Mouse (Mus musculus) myocyte (in vitro differentiated cells): ENCODE measurements at regions not wholly inside any gene's neighbourhood (a gene's known extent, or its start where the extent isn't known, plus 50 kb on each side); places are given as distances from the start of the nearest gene placed in this dataset.

Source experiments
- H3K27me3 ChIP-seq: one replicate; pipeline ENCODE4 v1.6.1; 2011; ENCODE audit not compliant: control insufficient read depth, insufficient read depth, insufficient read length
- H3K36me3 ChIP-seq: one replicate; pipeline ENCODE4 v1.6.1; 2011; ENCODE audit not compliant: control insufficient read depth, insufficient read depth
- H3K4me2 ChIP-seq: one replicate; pipeline ENCODE4 v1.6.1; 2011; ENCODE audit warnings: low read depth, control low read depth
- H3K4me3 ChIP-seq: one replicate; pipeline ENCODE4 v1.5.1; 2011; ENCODE audit warnings: mild to moderate bottlenecking, control low read depth, moderate library complexity
- H3K79me2 ChIP-seq: one replicate; pipeline ENCODE4 v1.6.1; 2011; ENCODE audit not compliant: control insufficient read depth, insufficient read depth
- H3ac ChIP-seq: one replicate; pipeline ENCODE4 v1.6.1; 2011; ENCODE audit not compliant: control insufficient read depth, insufficient read length
- CEBPB ChIP-seq: IDR thresholded peaks from 2 replicates; pipeline ENCODE4 v1.6.1; 2011; ENCODE audit warnings: mild to moderate bottlenecking, moderate library complexity; ENCODE audit not compliant: poor library complexity, insufficient read depth, severe bottlenecking
- E2F4 ChIP-seq: IDR thresholded peaks from one replicate; pipeline ENCODE4 v1.6.1; 2011; ENCODE audit warnings: mild to moderate bottlenecking, control low read depth, moderate library complexity; ENCODE audit not compliant: insufficient read depth
- MAX ChIP-seq: IDR thresholded peaks from one replicate; pipeline ENCODE4 v1.6.1; 2011; ENCODE audit warnings: low read depth, mild to moderate bottlenecking, control low read depth
- MYOD1 ChIP-seq, 3 experiments: IDR thresholded peaks; one replicate each; pipeline ENCODE4 v1.6.1; 2011; ENCODE audit warnings: control low read depth in 2 of 3, low read depth in 2 of 3, mild to moderate bottlenecking in 2 of 3, moderate library complexity in 1 of 3; ENCODE audit not compliant: insufficient read length in 2 of 3, control insufficient read depth in 1 of 3
- MYOG ChIP-seq, 3 experiments: IDR thresholded peaks; one replicate each; pipeline ENCODE4 v1.6.1; 2011; ENCODE audit warnings: control low read depth in 2 of 3, low read depth in 2 of 3, mild to moderate bottlenecking in 2 of 3; ENCODE audit not compliant: insufficient read length in 2 of 3, control insufficient read depth in 1 of 3, insufficient read depth in 1 of 3
- POLR2A ChIP-seq: IDR thresholded peaks from one replicate; pipeline ENCODE4 v1.6.1; 2011; ENCODE audit warnings: low read depth, mild to moderate bottlenecking, control low read depth, moderate library complexity; ENCODE audit not compliant: insufficient read length
- POLR2AphosphoS2 ChIP-seq: IDR thresholded peaks from one replicate; pipeline ENCODE4 v1.6.1; 2011; ENCODE audit warnings: low read depth, control low read depth; ENCODE audit not compliant: insufficient read length
- REST ChIP-seq: IDR thresholded peaks from one replicate; pipeline ENCODE4 v1.6.1; 2011; ENCODE audit warnings: mild to moderate bottlenecking, control low read depth, moderate library complexity; ENCODE audit not compliant: insufficient read depth, insufficient read length
- SRF ChIP-seq: IDR thresholded peaks from one replicate; pipeline ENCODE4 v1.6.1; 2011; ENCODE audit warnings: low read depth; ENCODE audit not compliant: control insufficient read depth, insufficient read length
- TCF12 ChIP-seq: IDR thresholded peaks from one replicate; pipeline ENCODE4 v1.6.1; 2011; ENCODE audit warnings: mild to moderate bottlenecking, control low read depth; ENCODE audit not compliant: poor library complexity, insufficient read depth, severe bottlenecking
- TCF3 ChIP-seq: IDR thresholded peaks from one replicate; pipeline ENCODE4 v1.6.1; 2011; ENCODE audit warnings: low read depth, control low read depth; ENCODE audit not compliant: insufficient read length
- USF1 ChIP-seq: IDR thresholded peaks from one replicate; pipeline ENCODE4 v1.6.1; 2011; ENCODE audit warnings: low read depth, mild to moderate bottlenecking, control low read depth, moderate library complexity

DNA sequence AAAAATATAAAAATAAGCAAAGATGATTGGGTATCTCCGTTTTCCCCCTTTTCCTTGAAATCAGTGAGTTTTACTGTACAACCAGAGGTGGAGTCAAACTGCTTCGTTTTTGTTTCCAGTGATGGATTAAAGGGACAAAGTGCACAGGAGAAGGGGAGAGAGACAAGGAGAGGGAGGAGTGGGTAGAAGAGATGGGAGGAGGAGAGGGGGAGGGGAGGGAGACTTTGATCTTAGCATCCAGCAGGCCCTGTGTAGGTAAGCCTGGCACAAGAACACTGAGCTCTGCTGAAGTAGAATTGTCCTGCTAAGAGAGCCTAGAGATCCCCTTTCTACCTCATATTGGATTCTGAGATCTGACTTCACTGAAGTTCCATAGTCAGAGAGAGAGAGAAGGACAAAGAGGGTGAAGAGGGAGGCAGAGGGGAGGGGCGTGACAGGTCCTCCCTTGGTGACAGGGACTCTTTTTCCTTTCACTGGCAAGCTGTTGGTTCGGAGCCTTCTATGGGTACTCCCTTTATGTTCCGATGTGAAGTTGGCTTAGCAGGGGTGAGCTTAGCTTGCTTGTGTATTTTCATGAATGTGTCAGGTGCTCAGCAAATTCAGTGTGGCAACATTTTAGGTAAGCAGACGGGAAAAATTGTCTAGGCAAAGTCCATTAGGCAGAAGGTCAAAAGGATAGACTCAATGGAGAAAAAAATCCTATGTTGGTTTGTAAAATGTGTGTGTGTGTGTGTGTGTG is 154.4 kb upstream of the Tnp1 start:
- Histone ChIP-seq H3K79me2 (no peaks in the 10 kb centered on the region), H3K36me3 (no peaks in the 10 kb centered on the region), H3K4me3 (no peak overlapping the region), H3K4me2 (no peak overlapping the region), H3K27me3 (no peaks in the 10 kb centered on the region), H3ac (no peak overlapping the region)
- no peak for TF ChIP-seq TCF3
- TF ChIP-seq POLR2AphosphoS2: no peak
- no peak for TF ChIP-seq TCF12
- no peak for TF ChIP-seq SRF
- TF ChIP-seq MYOG (IDR thresholded peaks at IDR 0.05; ENCODE audit: control insufficient read depth in 1 of 3, insufficient read depth in 1 of 3, insufficient read length in 2 of 3, low read depth in 2 of 3): no peak
- no peak for TF ChIP-seq MAX
- no peak for TF ChIP-seq USF1
- TF ChIP-seq POLR2A: no peak
- no peak for TF ChIP-seq MYOD1 (IDR thresholded peaks at IDR 0.05; ENCODE audit: control insufficient read depth in 1 of 3, insufficient read length in 2 of 3, low read depth in 2 of 3)
- no peak for TF ChIP-seq CEBPB
- no peak for TF ChIP-seq REST
- no peak for TF ChIP-seq E2F4

DNA sequence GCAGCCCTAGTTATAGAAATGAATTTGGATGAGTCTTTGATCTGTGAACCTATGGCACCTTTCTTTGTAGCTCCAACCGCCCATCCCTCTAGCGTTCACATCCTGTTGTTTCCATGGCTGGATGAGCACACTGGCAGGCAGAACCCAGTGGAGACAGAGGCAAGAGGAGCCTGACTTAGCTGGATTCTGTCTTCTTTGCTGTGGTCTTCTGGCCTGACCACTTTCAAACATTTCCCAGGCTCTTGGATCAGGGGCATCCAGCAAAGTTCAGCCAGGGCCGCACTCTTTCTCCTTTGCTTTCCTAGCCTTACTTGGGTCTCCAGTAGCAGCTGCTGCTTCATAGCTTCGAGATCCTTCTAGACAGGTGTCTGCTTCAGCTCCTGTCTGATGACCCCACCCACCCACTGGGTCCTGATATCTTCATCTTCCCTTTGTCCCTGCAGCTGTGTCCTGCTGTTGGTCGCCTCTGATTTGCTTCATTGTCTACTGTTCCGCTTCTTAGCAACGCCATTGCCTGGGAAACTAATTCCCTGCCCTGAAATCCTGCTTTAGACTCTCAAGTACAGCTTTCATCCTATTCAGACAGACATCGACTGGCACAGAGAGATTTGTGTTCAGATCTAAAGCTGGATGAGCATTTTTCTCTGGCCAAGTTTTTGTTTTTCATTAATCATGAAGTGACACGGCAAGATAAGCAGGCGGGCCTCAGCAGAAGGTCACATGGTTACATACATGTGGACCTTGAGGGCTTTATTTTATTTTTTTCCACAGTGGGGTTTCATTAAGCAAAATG is 153.6 kb upstream of the Tnp1 start:
- Histone ChIP-seq H3K27me3 (no peaks in the 10 kb centered on the region), H3ac (no peak overlapping the region), H3K4me2 (no peak overlapping the region), H3K79me2 (no peaks in the 10 kb centered on the region), H3K36me3 (no peaks in the 10 kb centered on the region), H3K4me3 (no peak overlapping the region)
- no peak for TF ChIP-seq SRF
- TF ChIP-seq POLR2AphosphoS2: no peak

DNA sequence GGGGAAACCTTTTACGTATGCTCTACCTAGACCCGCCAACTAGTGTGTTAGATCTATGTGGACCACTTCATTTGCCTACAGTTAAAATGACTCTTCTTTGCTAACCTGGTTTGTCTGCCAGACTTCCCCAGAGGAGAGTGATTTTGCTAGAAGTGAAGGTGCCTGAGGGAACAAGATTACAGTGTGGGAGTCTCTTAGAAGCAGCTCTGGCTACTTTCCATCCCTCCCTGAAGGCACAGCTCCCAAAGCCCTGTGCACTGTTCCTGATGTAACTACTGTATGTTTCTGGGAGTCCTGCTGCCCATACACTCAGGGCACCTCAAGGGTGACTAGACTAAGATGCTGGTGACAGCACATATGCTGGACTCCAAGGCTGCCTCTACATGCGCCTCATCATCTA is 144.5 kb upstream of the Tnp1 start:
- Histone ChIP-seq H3ac (no peak overlapping the region), H3K4me2 (no peak overlapping the region), H3K27me3 (no peaks in the 10 kb centered on the region), H3K4me3 (no peak overlapping the region), H3K36me3 (no peaks in the 10 kb centered on the region), H3K79me2 (no peaks in the 10 kb centered on the region)
- TF ChIP-seq POLR2AphosphoS2: no peak
- TF ChIP-seq REST: no peak

DNA sequence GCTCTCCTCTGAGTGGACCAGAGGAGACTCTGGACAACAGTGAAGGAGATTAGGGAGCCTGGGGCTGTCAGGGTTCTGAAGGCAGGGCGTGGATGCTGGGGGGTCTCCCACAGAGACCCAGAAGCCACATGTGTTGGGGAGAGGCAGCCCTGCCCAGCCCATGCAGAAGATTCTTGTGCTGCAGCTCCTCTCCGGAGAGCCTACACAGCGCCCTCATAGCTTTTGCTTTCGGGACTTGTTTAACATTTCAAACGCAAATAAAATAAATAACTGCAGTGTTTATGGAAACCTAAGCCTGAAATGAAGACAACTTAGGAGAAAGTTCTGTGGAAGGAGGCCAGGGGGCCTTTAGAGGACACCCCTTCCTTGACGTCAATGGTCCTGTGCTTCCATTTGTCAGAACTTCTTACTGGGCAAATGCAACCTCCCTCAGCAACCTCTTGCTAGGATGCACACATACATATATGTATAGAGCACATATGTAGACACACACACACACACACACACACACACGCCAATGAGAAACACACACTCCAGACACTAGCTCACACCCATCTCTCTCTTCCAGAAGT is 143.8 kb upstream of the Tnp1 start:
- no peaks in the 10 kb centered on the region for H3K79me2 ChIP-seq
- no peaks in the 10 kb centered on the region for H3K36me3 ChIP-seq
- H3K4me3 ChIP-seq: no peak overlapping the region
- TF ChIP-seq POLR2A: no peak
- TF ChIP-seq E2F4: no peak
- TF ChIP-seq TCF3: no peak
- no peak for TF ChIP-seq TCF12
- no peak for TF ChIP-seq CEBPB
- no peak for TF ChIP-seq SRF
- TF ChIP-seq MAX: no peak
- TF ChIP-seq USF1: no peak
- TF ChIP-seq MYOG (IDR thresholded peaks at IDR 0.05; ENCODE audit: control insufficient read depth in 1 of 3, insufficient read depth in 1 of 3, insufficient read length in 2 of 3, low read depth in 2 of 3): no peak
- no peak for TF ChIP-seq POLR2AphosphoS2
- H3K27me3 ChIP-seq: no peaks in the 10 kb centered on the region
- no peak overlapping the region for H3ac ChIP-seq
- no peak overlapping the region for H3K4me2 ChIP-seq

DNA sequence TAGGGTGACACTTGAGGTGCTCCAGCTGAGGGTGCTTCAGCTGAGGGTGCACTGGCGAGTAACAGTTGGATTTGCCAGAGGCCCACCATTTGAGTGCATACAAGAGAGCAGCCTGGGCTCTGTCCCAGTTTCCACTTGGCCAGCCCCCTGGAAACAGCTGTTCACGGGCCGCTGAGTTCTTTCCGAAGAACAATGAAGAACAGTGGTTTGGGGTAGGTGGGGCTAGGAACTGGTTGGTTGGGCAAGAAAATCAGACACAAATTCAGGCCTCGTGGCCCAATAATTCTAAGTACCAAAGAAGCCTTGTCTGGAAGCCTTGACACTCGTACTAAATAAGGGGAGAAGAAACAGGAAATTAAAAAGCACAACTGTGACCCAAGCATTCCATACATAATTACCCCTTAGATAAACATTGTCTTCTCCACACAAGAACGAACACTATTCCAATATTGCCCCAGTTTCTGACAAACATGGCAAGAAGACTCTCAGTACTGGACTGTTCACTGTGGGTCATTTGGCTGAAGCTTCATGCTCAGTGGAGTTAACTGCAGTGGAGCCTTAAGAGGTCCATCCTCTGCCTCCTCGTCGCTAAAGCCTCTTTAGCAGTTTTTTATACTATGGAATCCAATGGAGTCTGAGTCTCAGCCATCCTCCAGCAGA is 137.9 kb upstream of the Tnp1 start:
- Histone ChIP-seq H3ac (no peak overlapping the region), H3K36me3 (no peaks in the 10 kb centered on the region), H3K79me2 (no peaks in the 10 kb centered on the region), H3K4me3 (no peak overlapping the region), H3K4me2 (no peak overlapping the region), H3K27me3 (no peaks in the 10 kb centered on the region)
- TF ChIP-seq USF1 (no peak), E2F4 (no peak), MYOG (IDR thresholded peaks at IDR 0.05; ENCODE audit: control insufficient read depth in 1 of 3, insufficient read depth in 1 of 3, insufficient read length in 2 of 3, low read depth in 2 of 3) (peak in 1 of 3 experiments; percentile 35), REST (no peak), MYOD1 (IDR thresholded peaks at IDR 0.05; ENCODE audit: control insufficient read depth in 1 of 3, insufficient read length in 2 of 3, low read depth in 2 of 3) (peak in 1 of 3 experiments; percentile 7)
